Mouse (Mus musculus) C2C12 (cell line): ENCODE data around the gene Olfr968. TPM values are rescaled to one million over a fixed set of nuclear protein-coding genes. Genes with fewer than 3 reads are reported as not detected.

Source experiments
- H3K27me3 ChIP-seq: one replicate; pipeline ENCODE4 v1.6.1; 2011; ENCODE audit not compliant: control insufficient read depth, insufficient read depth, insufficient read length
- H3K36me3 ChIP-seq: one replicate; pipeline ENCODE4 v1.6.1; 2011; ENCODE audit not compliant: control insufficient read depth, insufficient read depth
- H3K4me3 ChIP-seq: one replicate; pipeline ENCODE4 v1.5.1; 2011; ENCODE audit warnings: mild to moderate bottlenecking, control low read depth; ENCODE audit not compliant: poor library complexity, insufficient read depth, severe bottlenecking
- H3K79me2 ChIP-seq: one replicate; pipeline ENCODE4 v1.6.1; 2011; ENCODE audit not compliant: control insufficient read depth, insufficient read depth
- H3K79me3 ChIP-seq: one replicate; pipeline ENCODE4 v1.6.1; 2011; ENCODE audit warnings: low read depth, control low read depth
- H3ac ChIP-seq: one replicate; pipeline ENCODE3; 2011; ENCODE audit warnings: low read depth; ENCODE audit not compliant: control insufficient read depth, insufficient read length
- CEBPB ChIP-seq: IDR thresholded peaks from one replicate; pipeline ENCODE4 v1.6.1; 2011; ENCODE audit warnings: low read depth, mild to moderate bottlenecking, control low read depth, moderate library complexity
- CTCF ChIP-seq: IDR thresholded peaks from one replicate; pipeline ENCODE4 v1.5.1; 2011; ENCODE audit not compliant: control insufficient read depth, insufficient read depth, insufficient read length
- FOSL1 ChIP-seq: IDR thresholded peaks from one replicate; pipeline ENCODE4 v1.8.0; 2011; ENCODE audit warnings: mild to moderate bottlenecking, low read length; ENCODE audit not compliant: poor library complexity, insufficient read depth, severe bottlenecking
- MAX ChIP-seq: IDR thresholded peaks from one replicate; pipeline ENCODE4 v1.6.1; 2011; ENCODE audit warnings: mild to moderate bottlenecking, control low read depth
- MYOD1 ChIP-seq: IDR thresholded peaks from one replicate; pipeline ENCODE4 v1.6.1; 2011; ENCODE audit warnings: low read depth; ENCODE audit not compliant: control insufficient read depth, insufficient read length
- MYOG ChIP-seq: IDR thresholded peaks from one replicate; pipeline ENCODE4 v1.6.1; 2011; ENCODE audit not compliant: control insufficient read depth, insufficient read length; ENCODE audit errors: extremely low read depth
- USF1 ChIP-seq: IDR thresholded peaks from one replicate; pipeline ENCODE4 v1.6.1; 2011; ENCODE audit warnings: low read depth, mild to moderate bottlenecking, control low read depth, moderate library complexity
- long read RNA-seq, 2 experiments: library from polyadenylated mRNA; unstranded; transcript quantifications; one replicate each; pipeline ENCODE4 v2.0.0; 2019 to 2020
- polyA plus RNA-seq: library from polyadenylated mRNA; unstranded; fragments of >200 nt; fragmentation: generic; extraction: Trizol; gene quantifications from one replicate; pipeline ENCODE4 v1.2.1, GENCODE M21; 2012; ENCODE audit warnings: missing spikeins

Olfr968 gene
- not detected for polyA plus RNA-seq
- long read RNA-seq, experiment 1, result 0 reads
- long read RNA-seq, experiment 2, result 0 reads

DNA sequence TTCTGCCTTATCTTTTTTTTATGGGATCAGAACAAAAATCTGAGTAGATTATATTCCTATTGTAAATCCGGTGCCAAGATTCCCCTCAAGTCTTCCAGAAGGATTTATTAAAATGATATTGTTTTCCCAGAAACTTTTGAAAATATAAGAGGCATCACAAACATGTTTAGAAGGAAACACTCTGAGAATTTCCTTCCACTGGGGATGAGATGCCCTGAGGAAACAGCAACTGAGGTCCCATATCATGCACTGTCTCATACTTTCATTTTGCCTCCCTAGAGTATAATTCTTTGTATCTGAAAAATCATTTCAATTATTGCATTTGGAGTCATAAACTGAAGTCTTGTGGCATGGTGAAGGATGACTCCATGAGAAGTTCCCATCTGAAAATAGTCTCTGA is at the start of gene Olfr968:
Olfr968 (minus strand) TSS at position 101 of the 400 bp plus-strand sequence.
- Histone ChIP-seq H3K79me3 (no peaks in the 10 kb centered on the region), H3ac (no peak within 1 kb of the TSS), H3K4me3 (no peak within 1 kb of the TSS), H3K27me3 (no peaks in the 10 kb centered on the region), H3K36me3 (no peaks in the 10 kb centered on the region), H3K79me2 (no peaks in the 10 kb centered on the region)
- no peak for TF ChIP-seq CEBPB
- no peak for TF ChIP-seq FOSL1
- no peak for TF ChIP-seq USF1
- TF ChIP-seq MAX, result no peak
- TF ChIP-seq CTCF, result no peak
- no peak for TF ChIP-seq MYOD1
- no peak for TF ChIP-seq MYOG

DNA sequence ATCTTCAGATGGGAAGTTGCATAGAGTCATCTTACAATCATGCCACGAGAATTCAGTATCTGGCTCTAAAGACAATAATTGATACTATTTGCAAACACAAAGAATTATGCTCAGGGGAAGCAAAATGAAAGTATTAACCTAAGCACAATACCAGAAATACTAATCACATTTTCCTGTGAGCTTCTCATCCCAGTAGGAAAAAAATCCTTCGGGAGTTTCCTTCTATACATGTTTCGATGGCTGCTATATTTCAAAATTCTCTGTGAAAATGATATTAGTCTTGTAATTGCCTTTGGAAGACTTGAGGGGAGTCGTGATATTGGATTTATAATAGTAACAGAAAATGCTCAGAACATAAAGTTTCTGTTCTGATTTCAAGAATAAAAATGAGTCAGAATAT is 25.5 kb upstream of the Olfr968 start, which contains the start of gene Olfr970:
Olfr970 (plus strand) TSS at position 301 of the 400 bp plus-strand sequence.
- TF ChIP-seq MYOD1 (no peak), CEBPB (no peak), CTCF (no peak), MAX (no peak), MYOG (no peak)

DNA sequence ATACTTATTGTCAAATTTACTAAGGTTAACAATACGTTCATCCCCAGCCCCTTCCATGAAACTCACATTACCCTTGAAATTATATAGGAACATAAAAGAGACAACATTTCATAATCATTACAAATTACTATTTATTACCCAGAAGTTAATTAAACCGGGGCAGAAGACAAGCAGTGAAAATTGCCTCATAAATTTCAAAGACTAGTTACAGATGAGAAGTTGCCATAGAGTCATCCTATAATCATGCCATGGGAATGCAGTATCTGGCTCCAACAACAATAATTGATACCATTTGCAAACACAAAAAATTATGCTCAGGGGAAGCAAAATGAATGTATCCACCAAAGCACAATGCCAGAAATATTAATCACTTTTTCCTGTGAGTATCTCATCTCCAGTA is 7.5 kb upstream of the Olfr968 start, which contains the start of gene Olfr969:
Olfr969 (plus strand) TSS at position 388 of the 400 bp plus-strand sequence.
- Histone ChIP-seq H3K27me3 (no peaks in the 10 kb centered on the region), H3K79me2 (no peaks in the 10 kb centered on the region), H3ac (no peak within 1 kb of the TSS), H3K36me3 (no peaks in the 10 kb centered on the region), H3K4me3 (no peak within 1 kb of the TSS), H3K79me3 (no peaks in the 10 kb centered on the region)
- TF ChIP-seq CTCF (no peak), FOSL1 (no peak)

More for the DNA sequence above, 25.5 kb upstream of the Olfr968 start, which contains the start of gene Olfr970:
- Histone ChIP-seq H3K79me2 (no peaks in the 10 kb centered on the region), H3ac (no peak within 1 kb of the TSS), H3K79me3 (no peaks in the 10 kb centered on the region), H3K27me3 (no peaks in the 10 kb centered on the region), H3K36me3 (no peaks in the 10 kb centered on the region), H3K4me3 (no peak within 1 kb of the TSS)

- H3K27me3 ChIP-seq, result no peaks in the 10 kb centered on the region
- H3K79me2 ChIP-seq, result no peaks in the 10 kb centered on the region
- H3ac ChIP-seq, result no peak overlapping the region
- no peak overlapping the region for H3K4me3 ChIP-seq
- no peaks in the 10 kb centered on the region for H3K36me3 ChIP-seq
- H3K79me3 ChIP-seq, result no peaks in the 10 kb centered on the region
- TF ChIP-seq CTCF (no peak), FOSL1 (no peak), CEBPB (no peak), USF1 (no peak), MAX (no peak), MYOG (no peak), MYOD1 (no peak)
These were observed 36.6 kb downstream of the Olfr968 start for GRCm38 (mm10) chr9:39746428-39746827.

- H3K27me3 ChIP-seq, result no peaks in the 10 kb centered on the region
- no peaks in the 10 kb centered on the region for H3K36me3 ChIP-seq
- H3K79me3 ChIP-seq, result no peaks in the 10 kb centered on the region
- TF ChIP-seq FOSL1 (no peak), CEBPB (no peak), MAX (no peak), USF1 (no peak), MYOG (no peak), CTCF (no peak), MYOD1 (no peak)
- no peaks in the 10 kb centered on the region for H3K79me2 ChIP-seq
- H3ac ChIP-seq, result no peak within 1 kb of the TSS
- H3K4me3 ChIP-seq, result no peak within 1 kb of the TSS
These were observed 37.1 kb downstream of the Olfr968 start, which contains the start of gene Olfr967 for GRCm38 (mm10) chr9:39745949-39746348. Gene Olfr967 (plus strand): TSS chr9:39746249.

- H3K27me3 ChIP-seq, result no peaks in the 10 kb centered on the region
- H3ac ChIP-seq, result no peak overlapping the region
- H3K36me3 ChIP-seq, result no peaks in the 10 kb centered on the region
- TF ChIP-seq MAX, result no peak
- TF ChIP-seq FOSL1, result no peak
- no peak for TF ChIP-seq CTCF
- TF ChIP-seq USF1, result no peak
- no peak for TF ChIP-seq MYOD1
- TF ChIP-seq CEBPB, result no peak
- TF ChIP-seq MYOG, result no peak
- no peak overlapping the region for H3K4me3 ChIP-seq
- H3K79me3 ChIP-seq, result no peaks in the 10 kb centered on the region
- no peaks in the 10 kb centered on the region for H3K79me2 ChIP-seq
These were observed 42.3 kb downstream of the Olfr968 start for GRCm38 (mm10) chr9:39740741-39741140.
